Mouse (Mus musculus): ENCODE data around the gene Zfp827. TPM values are rescaled to one million over a fixed set of nuclear protein-coding genes. Genes with fewer than 3 reads are reported as not detected.

Gene Zfp827
- polyA plus RNA-seq, 1 experiment: 6.9 TPM

- WGBS: 82% methylated on average over 4 of the region's 4 CpGs
- DNase-seq (ENCODE audit: low read depth, low spot score): no peak
These were observed 31.1 kb downstream of the Zfp827 start for GRCm38 (mm10) chr8:79059361-79059760.

GRCm38 (mm10) chr8:79060013-79060609 is 31.9 kb downstream of the Zfp827 start:
- 88% methylated on average over 19 of the region's 19 CpGs for WGBS
- DNase-seq (ENCODE audit: low read depth, low spot score): no peak

- WGBS: 97% methylated on average over 2 of the region's 2 CpGs
- DNase-seq (ENCODE audit: low read depth, low spot score): no peak
These were observed 37.7 kb downstream of the Zfp827 start for GRCm38 (mm10) chr8:79065924-79066323.

GRCm38 (mm10) chr8:79067812-79068630 is 39.8 kb downstream of the Zfp827 start:
- WGBS: 72% methylated on average over 3 of the region's 3 CpGs
- no peak for DNase-seq (ENCODE audit: low read depth, low spot score)

- WGBS: 49% methylated on average over 3 of the region's 3 CpGs
- no peak for DNase-seq (ENCODE audit: low read depth, low spot score)
These were observed 45.1 kb downstream of the Zfp827 start for GRCm38 (mm10) chr8:79073311-79073710.

- WGBS: 37% methylated on average over 9 of the region's 9 CpGs
- DNase-seq (ENCODE audit: low read depth, low spot score): peak; percentile 11
These were observed 46.7 kb downstream of the Zfp827 start for GRCm38 (mm10) chr8:79074986-79075385.

- DNase-seq (ENCODE audit: low read depth, low spot score): no peak
- 92% methylated on average over 5 of the region's 5 CpGs for WGBS
These were observed 49.0 kb downstream of the Zfp827 start for GRCm38 (mm10) chr8:79077256-79077655.

- WGBS: 59% methylated on average over 11 of the region's 11 CpGs
- DNase-seq (ENCODE audit: low read depth, low spot score): no peak
These were observed 50.4 kb downstream of the Zfp827 start for GRCm38 (mm10) chr8:79078556-79079195.

GRCm38 (mm10) chr8:79079196-79079561 is 50.9 kb downstream of the Zfp827 start:
- 28% methylated on average over 3 of the region's 3 CpGs for WGBS
- DNase-seq (ENCODE audit: low read depth, low spot score): no peak

- 37% methylated on average over 6 of the region's 6 CpGs for WGBS
- DNase-seq (ENCODE audit: low read depth, low spot score): no peak
These were observed 52.0 kb downstream of the Zfp827 start for GRCm38 (mm10) chr8:79080096-79080739.

GRCm38 (mm10) chr8:79081333-79081732 is 53.1 kb downstream of the Zfp827 start:
- WGBS: 83% methylated on average over 4 of the region's 4 CpGs
- no peak for DNase-seq (ENCODE audit: low read depth, low spot score)

GRCm38 (mm10) chr8:79081955-79082354 is 53.7 kb downstream of the Zfp827 start:
- 89% methylated on average over 10 of the region's 10 CpGs for WGBS
- no peak for DNase-seq (ENCODE audit: low read depth, low spot score)

GRCm38 (mm10) chr8:79083461-79084358 is 55.5 kb downstream of the Zfp827 start:
- 71% methylated on average over 18 of the region's 18 CpGs for WGBS
- no peak for DNase-seq (ENCODE audit: low read depth, low spot score)

- no peak for DNase-seq (ENCODE audit: low read depth, low spot score)
- 86% methylated on average over 3 of the region's 3 CpGs for WGBS
These were observed 56.2 kb downstream of the Zfp827 start for GRCm38 (mm10) chr8:79084359-79084820.

GRCm38 (mm10) chr8:79094422-79094821 is 66.2 kb downstream of the Zfp827 start:
- no peak for DNase-seq (ENCODE audit: low read depth, low spot score)

GRCm38 (mm10) chr8:79095162-79095561 is 66.9 kb downstream of the Zfp827 start:
- no peak for DNase-seq (ENCODE audit: low read depth, low spot score)
- WGBS: 92% methylated on average over 7 of the region's 7 CpGs

More at GRCm38 (mm10) chr8:79094422-79094821, 66.2 kb downstream of the Zfp827 start:
- WGBS: 95% methylated on average over 4 of the region's 4 CpGs

GRCm38 (mm10) chr8:79096970-79097369 is 68.7 kb downstream of the Zfp827 start:
- WGBS: 39% methylated on average over 11 of the region's 11 CpGs
- no peak for DNase-seq (ENCODE audit: low read depth, low spot score)

GRCm38 (mm10) chr8:79102707-79103106 is 74.5 kb downstream of the Zfp827 start:
- WGBS: 65% methylated on average over 4 of the region's 4 CpGs
- DNase-seq (ENCODE audit: low read depth, low spot score): no peak
